1 mouse cellular context compared by ENCODE assay signal in the genomic region with DNA sequence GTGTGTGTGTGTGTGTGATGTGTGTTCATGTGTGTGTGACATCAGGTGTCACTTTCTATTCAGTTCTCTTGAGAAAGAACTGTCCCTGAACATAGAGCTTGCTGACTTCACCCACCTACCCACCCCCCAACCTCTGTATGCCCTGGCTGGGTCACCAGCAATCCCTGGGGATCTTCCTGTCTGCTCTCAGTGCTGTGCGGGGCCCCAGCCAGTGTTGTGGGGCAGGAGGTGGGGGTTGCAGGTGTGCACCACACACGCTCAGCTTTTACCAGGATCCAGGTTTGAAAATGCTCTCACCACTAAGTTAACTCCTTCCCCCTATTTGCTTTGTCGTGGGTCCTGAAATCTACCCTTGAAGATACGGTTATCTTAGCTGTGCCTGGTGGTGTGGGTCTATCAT.
TF ChIP-seq lines count a peak whose summit lies in the region.

No protein-coding gene starts in this region.

TF ChIP-seq in CH12.LX, 34 proteins besides CTCF, POLR2A, EP300 and RAD21:
- TF ChIP-seq HCFC1 (IDR thresholded peaks at IDR 0.05; ENCODE audit: low read depth, low read length) = no peak
- TF ChIP-seq MYC (IDR thresholded peaks at IDR 0.05; ENCODE audit: low read depth, low read length) = no peak
- TF ChIP-seq ZNF384 (IDR thresholded peaks at IDR 0.05; ENCODE audit: low read depth, low read length) = no peak
- TF ChIP-seq NRF1 (IDR thresholded peaks at IDR 0.05; ENCODE audit: low read depth, low read length) = no peak
- TF ChIP-seq RCOR1 (conservative IDR thresholded peaks at IDR 0.05; ENCODE audit: low read depth, low read length) = no peak
- peak; percentile 42; the same call in 1 of the 2 replicates for TF ChIP-seq BHLHE40 (IDR thresholded peaks at IDR 0.05; ENCODE audit: low read depth, low read length)
- TF ChIP-seq USF1 (IDR thresholded peaks at IDR 0.05; ENCODE audit: low read depth, low read length) = no peak
- no peak for TF ChIP-seq PAX5 (IDR thresholded peaks at IDR 0.05; ENCODE audit: low read length)
- no peak for TF ChIP-seq KAT2A (IDR thresholded peaks at IDR 0.05; ENCODE audit: insufficient replicate concordance, low read length)
- TF ChIP-seq MAX (IDR thresholded peaks at IDR 0.05; ENCODE audit: low read length) = no peak
- no peak for TF ChIP-seq IRF4 (IDR thresholded peaks at IDR 0.05; ENCODE audit: low read depth, low read length)
- TF ChIP-seq USF2 (conservative IDR thresholded peaks at IDR 0.05; ENCODE audit: low read depth, low read length) = no peak
- no peak for TF ChIP-seq ZKSCAN1 (IDR thresholded peaks at IDR 0.05; ENCODE audit: borderline replicate concordance, low read depth, low read length)
- no peak for TF ChIP-seq SMC3 (IDR thresholded peaks at IDR 0.05; ENCODE audit: low read depth, low read length)
- no peak for TF ChIP-seq TBP (conservative IDR thresholded peaks at IDR 0.05; ENCODE audit: low read depth, low read length)
- no peak for TF ChIP-seq MAFK (IDR thresholded peaks at IDR 0.05; ENCODE audit: insufficient replicate concordance, low read length)
- TF ChIP-seq MAZ (IDR thresholded peaks at IDR 0.05; ENCODE audit: low read depth, low read length) = 0 out of 2 replicates have a peak, but pooled peaks have one; percentile 26
- TF ChIP-seq E2F4 (IDR thresholded peaks at IDR 0.05; ENCODE audit: insufficient replicate concordance, low read depth, low read length) = no peak
- no peak for TF ChIP-seq ZC3H11A (IDR thresholded peaks at IDR 0.05; ENCODE audit: low read depth, low read length)
- peak; percentile 46; the same call in 1 of the 2 replicates for TF ChIP-seq TCF12 (IDR thresholded peaks at IDR 0.05; ENCODE audit: low read depth, low read length)
- TF ChIP-seq SIN3A (IDR thresholded peaks at IDR 0.05; ENCODE audit: low read length) = no peak
- peak; percentile 58 for TF ChIP-seq ETS1 (conservative IDR thresholded peaks at IDR 0.05; ENCODE audit: low read depth, low read length)
- no peak for TF ChIP-seq CHD2 (IDR thresholded peaks at IDR 0.05; ENCODE audit: low read length)
- no peak for TF ChIP-seq GABPA (IDR thresholded peaks at IDR 0.05; ENCODE audit: insufficient replicate concordance, low read depth, low read length)
- TF ChIP-seq UBTF (IDR thresholded peaks at IDR 0.05; ENCODE audit: low read depth, low read length) = no peak
- TF ChIP-seq CHD1 (IDR thresholded peaks at IDR 0.05; ENCODE audit: low read depth, low read length) = no peak
